Mouse (Mus musculus) monocyte, adult 5-6 weeks (primary cell): ENCODE results near the gene Tirap. TPM values are rescaled to one million over a fixed set of nuclear protein-coding genes. Genes with fewer than 3 reads are reported as not detected.

Experiments
- ATAC-seq: fragments of 153-309, 156-312 bp; replicated peaks from 2 replicates; pipeline ENCODE4 v1.8.0; 2017; ENCODE audit warnings: mild to moderate bottlenecking; ENCODE audit not compliant: low TSS enrichment, insufficient number of reproducible peaks, severe bottlenecking, poor library complexity, low FRiP score
- total RNA-seq: library from RNA; stranded (forward); fragments of 200-1000, 200-491, 200-594 nt; gene quantifications from 3 replicates; pipeline ENCODE4 v1.2.3, GENCODE M21; 2017

Tirap gene
- total RNA-seq, 1 experiment from 2014 or later, result 9.9 TPM

- ATAC-seq, result no peak
Measured at GRCm38 (mm10) chr9:35197625-35198024, 2.5 kb downstream of the Tirap start.

- ATAC-seq, result no peak
Measured at GRCm38 (mm10) chr9:35194048-35194447, 6.0 kb downstream of the Tirap start.

GRCm38 (mm10) chr9:35192983-35193542, 7.0 kb downstream of the Tirap start:
- ATAC-seq, result no peak

- no peak for ATAC-seq
Measured at GRCm38 (mm10) chr9:35188700-35189099, 11.4 kb downstream of the Tirap start.

GRCm38 (mm10) chr9:35187351-35187903, 12.7 kb downstream of the Tirap start:
- ATAC-seq, result no peak

- no peak for ATAC-seq
Measured at GRCm38 (mm10) chr9:35186430-35186829, 13.7 kb downstream of the Tirap start.

- 0 out of 2 replicates have a peak, but pooled peaks have one; percentile 40 for ATAC-seq
Measured at GRCm38 (mm10) chr9:35183359-35183758, 16.7 kb downstream of the Tirap start.

- ATAC-seq, result no peak
Measured at GRCm38 (mm10) chr9:35182832-35183231, 17.3 kb downstream of the Tirap start.

- ATAC-seq, result no peak
Measured at GRCm38 (mm10) chr9:35176124-35176659, 23.9 kb downstream of the Tirap start.

- ATAC-seq, result peak; percentile 99
Measured at GRCm38 (mm10) chr9:35175251-35176123, 24.6 kb downstream of the Tirap start, which contains the start of gene Dcps. TSS of gene Dcps (minus strand) at chr9:35176061.

GRCm38 (mm10) chr9:35173331-35173730, 26.8 kb downstream of the Tirap start:
- no peak for ATAC-seq

- no peak for ATAC-seq
Measured at GRCm38 (mm10) chr9:35170071-35170470, 30.0 kb downstream of the Tirap start.

- ATAC-seq, result no peak
Measured at GRCm38 (mm10) chr9:35166798-35167635, 33.1 kb downstream of the Tirap start.

- no peak for ATAC-seq
Measured at GRCm38 (mm10) chr9:35166144-35166797, 33.8 kb downstream of the Tirap start.

GRCm38 (mm10) chr9:35164142-35164874, 35.8 kb downstream of the Tirap start:
- no peak for ATAC-seq

GRCm38 (mm10) chr9:35163011-35163690, 36.9 kb downstream of the Tirap start:
- no peak for ATAC-seq

- no peak for ATAC-seq
Measured at GRCm38 (mm10) chr9:35161721-35162120, 38.4 kb downstream of the Tirap start.
